Comparison of ENCODE assay signal across 8 mouse cellular contexts in genomic region chr10:78245225-78245547, GRCm38 (mm10). TPM values are rescaled to one million over a fixed set of nuclear protein-coding genes. Genes with fewer than 3 reads are reported as not detected.
DNase-seq lines count a peak whose midpoint lies in the region; ATAC-seq lines count a peak whose summit lies in the region.

No protein-coding gene starts in this region.

- 16% methylated on average over 7 of the region's 7 CpGs for WGBS in kidney, embryonic 14.5 days
- 19% methylated on average over 7 of the region's 7 CpGs for WGBS in hindbrain, embryonic 14.5 days
- 14% methylated on average over 7 of the region's 7 CpGs for WGBS in midbrain, embryonic 15.5 days

- no peak for DNase-seq in kidney, postnatal 4 days
- peak; percentile 50 for DNase-seq in hindbrain, embryonic 14.5 days (ENCODE audit: low spot score)
- no peak for DNase-seq in layer of hippocampus, postnatal 14 days (ENCODE audit: low spot score in 2 of 2)
- no peak for DNase-seq in cerebellum, postnatal 25 days
- DNase-seq in kidney, adult 9 months: no peak

- no peaks in the 10 kb centered on the region for H3K27me3 ChIP-seq in kidney, embryonic 14.5 days (ENCODE audit: control insufficient read depth, insufficient read depth, low read length)
- H3K27me3 ChIP-seq in hindbrain, embryonic 14.5 days (ENCODE audit: control insufficient read depth, insufficient read depth, low read length): no peaks in the 10 kb centered on the region
- H3K27me3 ChIP-seq in midbrain, embryonic 15.5 days (replicated peaks): no peaks in the 10 kb centered on the region

- H3K36me3 ChIP-seq in kidney, embryonic 14.5 days (ENCODE audit: control insufficient read depth, insufficient read depth, low read length): no peaks in the 10 kb centered on the region
- 0 out of 2 replicates have a peak, but pooled peaks cover 3% of the 10 kb centered on the region for H3K36me3 ChIP-seq in hindbrain, embryonic 14.5 days (replicated peaks; ENCODE audit: control insufficient read depth, insufficient read depth)
- H3K36me3 ChIP-seq in midbrain, embryonic 15.5 days (replicated peaks): no peaks in the 10 kb centered on the region

- H3K27ac ChIP-seq in kidney, embryonic 14.5 days (ENCODE audit: low read depth, low read length): no peak overlapping the region
- 0 out of 2 replicates have a peak overlapping the region, but pooled peaks have one; percentile 54 for H3K27ac ChIP-seq in brown adipose tissue, adult 24 weeks (replicated peaks; ENCODE audit: low read depth, low read length)
- peak overlapping the region; percentile 86 for H3K27ac ChIP-seq in hindbrain, embryonic 14.5 days
- H3K27ac ChIP-seq in midbrain, embryonic 15.5 days: peak overlapping the region; percentile 89

- H3K4me3 ChIP-seq in kidney, embryonic 14.5 days (ENCODE audit: low read length): peak overlapping the region; percentile 92
- H3K4me3 ChIP-seq in brown adipose tissue, adult 24 weeks (ENCODE audit: insufficient read depth, low read depth, low read length): peak overlapping the region; percentile 75
- peak overlapping the region; percentile 76 for H3K4me3 ChIP-seq in hindbrain, embryonic 14.5 days (replicated peaks; ENCODE audit: low read length)
- peak overlapping the region; percentile 79 for H3K4me3 ChIP-seq in midbrain, embryonic 15.5 days

- peaks cover 12% of the 10 kb centered on the region; the same call in 1 of the 2 replicates for H3K4me1 ChIP-seq in kidney, embryonic 14.5 days (ENCODE audit: control insufficient read depth, insufficient read depth, low read length)
- peaks cover 9% of the 10 kb centered on the region for H3K4me1 ChIP-seq in brown adipose tissue, adult 24 weeks (ENCODE audit: control insufficient read depth, insufficient read depth, insufficient read length, low read length)
- H3K4me1 ChIP-seq in hindbrain, embryonic 14.5 days (replicated peaks; ENCODE audit: control insufficient read depth, insufficient read depth, low read length): peaks cover 17% of the 10 kb centered on the region
- peaks cover 27% of the 10 kb centered on the region for H3K4me1 ChIP-seq in midbrain, embryonic 15.5 days

- H3K9ac ChIP-seq in kidney, embryonic 14.5 days (ENCODE audit: low read depth, low read length): peak overlapping the region; percentile 90; the same call in 1 of the 2 replicates
- H3K9ac ChIP-seq in hindbrain, embryonic 14.5 days: peak overlapping the region; percentile 88
- peak overlapping the region; percentile 72 for H3K9ac ChIP-seq in midbrain, embryonic 15.5 days

- ATAC-seq in kidney, embryonic 14.5 days (ENCODE audit: low FRiP score, low TSS enrichment): no peak
- ATAC-seq in hindbrain, embryonic 14.5 days (ENCODE audit: low FRiP score): peak; percentile 19; the same call in 1 of the 2 replicates
- peak; percentile 63 for ATAC-seq in midbrain, embryonic 15.5 days (replicated peaks)

- H3K4me2 ChIP-seq in kidney, embryonic 14.5 days (replicated peaks; ENCODE audit: low read depth, low read length): peak overlapping the region; percentile 96
- H3K4me2 ChIP-seq in hindbrain, embryonic 14.5 days (replicated peaks): peak overlapping the region; percentile 78
- peak overlapping the region; percentile 86 for H3K4me2 ChIP-seq in midbrain, embryonic 15.5 days

- H3K9me3 ChIP-seq in kidney, embryonic 14.5 days (ENCODE audit: control insufficient read depth, low read length): no peaks in the 10 kb centered on the region
- H3K9me3 ChIP-seq in hindbrain, embryonic 14.5 days (ENCODE audit: control insufficient read depth, low read length): no peaks in the 10 kb centered on the region
- no peaks in the 10 kb centered on the region for H3K9me3 ChIP-seq in midbrain, embryonic 15.5 days

RNA-seq across cellular contexts. Expression of gene Trappc10, which starts 0.7 kb away (rescaled TPM):
- 16.3 and 22.2 TPM in 2 replicates for polyA plus RNA-seq in kidney, embryonic 14.5 days (2014; fragmentation: Nextera tagmentation; extraction: Ambion mirVana)
- polyA plus RNA-seq in brown adipose tissue, adult 24 weeks (2012; ENCODE audit: insufficient read depth, insufficient read length, missing spikeins): 22.4 and 23.1 TPM in 2 replicates
- 35.5 and 39.7 TPM in 2 replicates for polyA plus RNA-seq in hindbrain, embryonic 14.5 days (2014; fragmentation: Nextera tagmentation; extraction: Ambion mirVana)
- polyA plus RNA-seq in midbrain, embryonic 15.5 days (2015; fragmentation: Nextera tagmentation; extraction: Ambion mirVana): 27.2 and 29.2 TPM in 2 replicates
- 10 to 100 TPM; 76.9 to 80.1 TPM for total RNA-seq in layer of hippocampus, postnatal 14 days (2021)
